Mouse (Mus musculus): ENCODE measurements around the gene Ampd2.

Ampd2 gene

DNA sequence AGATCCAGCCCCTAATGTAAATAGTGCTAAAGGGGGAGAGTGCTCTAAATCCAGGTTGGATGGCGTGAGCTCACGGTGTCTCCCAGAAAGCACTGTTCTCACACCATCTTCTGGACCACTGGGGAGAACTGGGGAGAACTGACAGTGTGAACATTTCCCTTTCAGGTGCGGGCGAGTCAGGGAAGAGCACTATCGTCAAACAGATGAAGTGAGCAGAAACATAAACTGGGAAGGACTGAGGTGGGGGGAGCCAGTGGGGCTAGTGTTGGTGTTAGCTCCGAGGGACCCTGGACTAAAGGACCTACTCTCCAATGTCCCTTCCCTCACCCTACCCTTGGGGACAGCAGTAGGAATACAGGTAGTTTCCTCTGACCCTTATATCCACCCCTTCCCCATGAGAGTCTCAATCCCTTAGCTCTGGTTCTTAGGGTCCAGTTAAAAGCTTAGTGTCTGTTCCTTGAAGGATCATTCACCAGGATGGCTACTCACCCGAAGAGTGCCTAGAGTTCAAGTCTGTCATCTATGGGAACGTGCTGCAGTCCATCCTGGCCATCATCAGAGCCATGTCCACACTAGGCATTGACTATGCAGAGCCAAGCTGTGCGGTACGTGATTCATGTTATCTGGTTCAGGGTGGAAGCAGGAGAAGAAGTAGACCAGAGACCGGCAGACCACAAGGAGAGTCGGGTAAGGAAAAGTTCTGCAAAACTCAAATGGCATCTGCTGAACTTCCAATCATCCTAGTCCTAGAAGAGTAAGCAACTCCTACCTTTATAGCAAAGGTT, 8.7 kb upstream of the Ampd2 start:
- no peak for DNase-seq

DNA sequence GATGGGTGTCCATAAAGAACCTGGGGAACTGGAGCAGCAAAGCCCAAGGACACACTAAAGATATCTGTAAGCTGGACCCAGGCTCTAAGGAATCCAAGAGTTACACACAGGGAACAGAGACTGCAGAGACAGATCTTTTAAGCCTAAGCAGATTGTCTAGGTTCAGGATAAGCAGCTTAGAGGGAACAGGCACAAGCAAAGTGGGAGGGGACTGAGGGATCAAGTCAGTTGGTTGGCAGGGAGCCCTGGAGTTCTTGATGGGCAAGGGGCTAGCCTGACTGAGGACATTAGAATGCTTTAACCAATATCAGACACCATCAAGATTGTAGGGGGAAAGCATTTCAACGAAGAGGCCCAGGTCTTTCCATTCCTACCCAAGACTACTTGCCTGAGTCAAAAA, 7.7 kb upstream of the Ampd2 start:
- DNase-seq: no peak

DNA sequence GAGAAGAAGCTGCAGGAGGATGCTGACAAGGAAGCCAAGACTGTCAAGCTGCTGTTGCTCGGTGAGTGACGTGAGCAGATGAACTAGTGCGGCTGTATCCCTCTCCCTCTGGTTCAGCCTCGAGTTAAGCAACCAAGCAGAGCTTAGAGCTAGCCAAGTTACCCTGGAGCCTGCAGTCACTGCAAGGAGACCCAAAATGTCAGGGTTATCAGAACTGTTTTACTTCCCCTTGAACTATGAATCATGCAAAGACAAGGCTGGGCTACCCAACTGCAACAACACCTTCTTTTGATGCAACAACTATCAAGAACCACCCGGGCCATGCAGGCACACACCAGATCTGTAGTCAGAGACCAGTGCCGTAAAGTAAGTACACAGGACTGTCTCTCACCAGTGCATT, 6.9 kb upstream of the Ampd2 start:
- no peak for DNase-seq

DNA sequence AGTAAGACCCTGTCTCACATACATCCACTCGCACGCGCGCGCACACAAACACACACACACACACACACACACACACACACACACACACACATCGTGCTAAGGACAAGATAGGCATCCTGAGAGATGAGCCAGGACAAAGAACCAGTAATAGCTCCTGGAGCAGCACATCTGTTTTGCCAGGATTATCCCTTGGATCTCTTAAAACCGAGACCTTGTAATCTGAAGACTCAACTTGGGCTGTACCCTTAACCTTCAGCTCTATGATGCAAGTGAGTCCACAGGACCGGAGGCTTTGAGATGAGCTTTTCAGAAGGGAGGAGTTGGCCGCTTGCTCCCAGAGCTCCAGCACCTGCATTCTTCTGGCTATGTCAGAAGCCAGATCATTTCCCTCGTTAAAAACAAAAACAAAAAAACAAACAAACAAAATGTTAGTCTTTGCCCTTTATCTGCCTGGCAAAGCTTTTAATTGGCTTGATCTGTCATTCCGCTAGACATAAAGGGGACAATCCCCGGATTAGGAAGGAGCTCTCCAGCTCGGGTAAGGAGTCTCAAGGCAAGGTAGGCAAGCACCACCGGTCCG, 6.2 kb upstream of the Ampd2 start, which contains the start of gene Gnat2:
Gene Gnat2, plus strand, starts transcription at position 254 of the 580 bp plus-strand sequence.
- no peak for DNase-seq

DNA sequence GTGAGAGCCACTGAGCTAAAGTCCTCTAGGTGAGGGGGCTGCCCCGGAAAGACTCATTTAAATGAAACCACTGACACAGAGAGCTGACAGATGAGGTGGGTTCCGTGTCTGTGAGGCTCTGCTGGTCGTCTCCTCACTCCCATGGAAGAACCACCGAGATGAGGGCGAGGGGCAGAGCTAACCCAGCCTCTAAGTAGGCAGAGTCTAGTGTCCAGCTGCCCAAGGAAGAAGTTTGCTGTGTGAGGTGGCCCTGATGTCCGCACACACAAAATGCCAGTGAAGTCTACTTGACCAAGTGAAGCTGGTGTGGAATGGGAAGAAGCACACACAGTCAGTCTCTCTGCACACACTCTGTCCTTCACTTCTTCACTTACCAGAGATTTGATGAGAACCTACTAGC, 5.6 kb upstream of the Ampd2 start:
- no peak for DNase-seq

DNA sequence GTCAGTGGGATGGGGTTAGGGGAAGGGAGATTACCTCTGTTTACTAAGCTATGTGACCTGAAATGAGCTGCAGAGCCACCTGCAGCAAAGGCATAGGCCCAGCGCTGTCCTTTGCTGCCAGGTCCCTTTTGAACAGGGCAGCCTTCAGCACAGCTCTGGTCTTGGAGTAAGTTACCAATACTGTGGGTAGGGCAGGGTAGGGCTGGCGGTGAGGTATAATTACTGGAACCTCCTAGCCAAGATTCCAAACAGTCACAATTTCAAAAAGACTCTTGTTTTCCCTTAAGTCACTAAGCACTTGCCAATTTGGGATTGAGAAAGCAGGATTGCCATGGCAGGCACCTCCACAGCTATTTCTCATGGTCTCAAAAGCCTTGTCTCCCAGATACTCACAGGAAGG, 4.1 kb upstream of the Ampd2 start:
- no peak for DNase-seq

DNA sequence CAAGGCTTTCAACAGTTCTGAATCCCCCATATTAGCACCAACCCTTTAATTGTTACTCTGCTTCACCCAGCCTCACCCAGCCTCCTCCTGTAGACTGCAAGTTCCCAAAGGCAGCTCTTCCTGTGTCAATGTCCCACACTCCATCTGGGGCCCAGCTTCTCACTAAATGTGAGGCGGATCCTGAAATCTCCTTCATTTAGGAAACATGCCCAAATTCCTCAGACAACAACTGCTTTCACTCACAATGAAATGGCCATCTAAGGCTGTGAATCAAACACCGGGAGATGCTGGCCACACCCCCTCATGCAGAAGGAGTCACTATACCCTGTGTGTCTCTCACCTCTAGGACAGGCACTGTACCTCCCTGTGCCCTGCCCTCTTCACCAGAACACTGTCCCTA, 3.5 kb upstream of the Ampd2 start:
- no peak for DNase-seq

DNA sequence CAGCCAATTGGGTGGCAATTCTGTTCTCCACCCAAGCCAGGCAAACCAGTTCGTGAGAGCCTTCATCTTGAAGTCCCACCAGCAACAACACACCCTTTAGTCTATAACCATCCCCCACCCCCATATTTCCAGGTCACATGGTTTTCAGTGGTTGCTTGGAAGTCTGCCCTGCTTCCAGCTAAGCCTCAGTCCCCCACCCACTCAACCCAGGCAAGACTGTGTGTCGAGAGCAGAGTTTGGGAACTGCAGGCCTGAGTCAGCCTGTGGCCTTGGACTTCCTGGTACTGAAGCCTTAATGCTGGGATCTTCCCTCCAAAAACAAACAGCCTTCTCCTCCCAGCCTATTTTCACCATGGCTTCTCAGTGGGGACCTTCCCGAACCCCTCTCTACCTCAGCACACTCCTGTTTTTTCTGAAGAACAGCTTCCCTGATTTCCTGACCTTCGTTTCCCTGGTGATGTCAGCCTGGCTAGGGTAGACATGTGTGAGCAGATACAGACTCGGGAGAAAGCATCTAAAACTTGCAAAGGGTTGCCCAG, 2.5 kb upstream of the Ampd2 start:
- DNase-seq: no peak

DNA sequence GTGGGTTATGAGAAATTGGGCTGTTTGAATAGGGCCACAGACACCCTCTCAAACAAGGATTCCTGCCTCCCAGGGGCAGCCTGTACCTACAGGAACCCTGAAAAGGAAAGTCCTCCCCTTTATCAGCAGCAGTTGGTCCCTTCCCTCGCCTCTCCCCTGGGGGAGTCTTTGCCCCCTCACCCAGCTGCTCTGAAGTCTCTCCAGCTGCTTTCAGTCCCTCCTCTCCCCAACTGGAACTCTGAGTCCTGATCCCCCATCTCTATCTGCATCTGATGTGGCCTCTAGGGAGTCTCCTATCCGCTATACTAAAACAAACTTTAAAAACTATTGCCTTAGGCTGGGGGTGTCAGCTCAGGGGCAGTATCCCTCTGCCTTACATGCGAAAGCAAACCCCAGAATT, 878 bp upstream of the Ampd2 start:
- DNase-seq: no peak

DNA sequence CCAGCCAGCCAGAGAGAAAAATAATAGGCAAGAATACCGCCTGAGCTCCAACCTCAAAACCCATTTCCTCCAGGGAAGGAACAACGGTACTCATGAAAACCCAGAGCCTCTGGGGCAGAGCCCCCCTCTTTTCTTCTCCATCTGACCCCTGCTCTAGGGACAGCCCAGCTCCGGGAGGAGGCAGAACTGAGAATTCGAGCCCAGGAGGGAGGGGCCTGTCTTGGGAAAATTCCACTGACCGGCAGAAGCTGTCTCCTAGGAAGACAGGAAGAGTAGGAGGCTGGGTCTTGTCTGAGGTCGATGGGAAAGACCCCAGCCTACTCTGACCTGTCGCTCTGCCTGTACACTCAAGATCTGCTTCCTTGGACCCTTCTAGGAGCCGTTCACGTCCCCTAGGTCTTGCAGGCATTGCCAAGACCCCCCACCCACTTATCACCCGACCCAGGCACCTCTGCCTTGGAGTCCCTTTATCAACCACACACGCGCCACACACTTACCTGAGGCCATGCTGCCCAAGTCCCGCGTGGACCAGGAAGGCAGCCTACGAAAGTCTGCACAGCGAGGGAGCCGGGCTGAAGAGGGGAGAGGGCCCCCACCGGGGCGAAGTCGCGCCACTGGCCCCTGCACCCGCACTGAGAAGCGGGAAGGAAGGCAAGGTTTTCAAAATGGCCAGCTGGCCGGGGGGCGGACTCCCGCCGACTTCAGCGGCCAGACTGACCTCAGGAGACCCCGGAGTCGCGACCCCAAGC, 556 bp downstream of the Ampd2 start:
- peak; percentile 74 for DNase-seq

DNA sequence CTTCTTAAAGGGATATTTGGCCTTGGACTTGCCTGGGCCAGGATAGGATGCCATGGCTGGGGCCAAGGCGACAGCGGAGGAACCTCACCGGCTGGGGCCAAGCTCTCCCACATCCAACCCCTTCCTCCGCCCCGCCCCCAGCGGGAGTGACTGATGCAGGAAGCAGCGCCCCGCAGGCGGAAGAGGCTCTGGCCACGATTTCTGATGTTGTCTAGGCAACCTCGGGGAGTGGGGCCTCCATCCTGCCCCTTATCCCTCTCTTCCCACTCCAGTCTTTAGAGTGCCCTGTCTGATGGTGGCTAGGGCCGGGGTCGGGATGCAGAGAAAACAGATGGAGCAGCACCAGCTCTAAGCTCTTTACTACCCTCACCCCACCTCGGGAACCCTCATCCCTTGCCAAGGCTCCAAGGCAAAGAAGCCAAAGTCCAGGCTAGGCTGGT, 1.1 kb downstream of the Ampd2 start:
- peak; percentile 93 for DNase-seq

DNA sequence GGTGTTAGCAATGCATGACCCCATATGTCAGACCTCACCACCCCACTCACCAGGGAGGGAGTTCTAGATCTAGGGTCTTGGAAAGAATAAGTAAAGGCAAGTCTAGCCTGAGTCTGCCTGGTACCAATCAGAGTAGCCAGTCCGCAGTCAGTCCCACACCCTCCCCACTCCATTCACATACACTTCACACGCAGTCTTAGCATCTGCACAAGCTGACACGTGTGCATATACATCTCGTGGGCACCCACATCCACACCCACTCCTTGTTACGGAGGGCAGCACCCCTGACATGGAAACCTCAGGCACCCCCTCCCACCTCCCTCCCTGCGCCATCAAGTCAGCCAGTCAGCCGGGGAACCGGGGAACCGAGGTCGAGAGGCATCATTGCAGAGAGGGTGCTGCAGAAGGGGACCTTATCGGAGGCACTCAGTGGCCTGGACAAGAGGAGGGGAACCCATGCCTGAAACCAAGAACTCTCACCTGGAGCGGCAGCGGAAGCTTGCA, 1.6 kb downstream of the Ampd2 start:
- no peak for DNase-seq

DNA sequence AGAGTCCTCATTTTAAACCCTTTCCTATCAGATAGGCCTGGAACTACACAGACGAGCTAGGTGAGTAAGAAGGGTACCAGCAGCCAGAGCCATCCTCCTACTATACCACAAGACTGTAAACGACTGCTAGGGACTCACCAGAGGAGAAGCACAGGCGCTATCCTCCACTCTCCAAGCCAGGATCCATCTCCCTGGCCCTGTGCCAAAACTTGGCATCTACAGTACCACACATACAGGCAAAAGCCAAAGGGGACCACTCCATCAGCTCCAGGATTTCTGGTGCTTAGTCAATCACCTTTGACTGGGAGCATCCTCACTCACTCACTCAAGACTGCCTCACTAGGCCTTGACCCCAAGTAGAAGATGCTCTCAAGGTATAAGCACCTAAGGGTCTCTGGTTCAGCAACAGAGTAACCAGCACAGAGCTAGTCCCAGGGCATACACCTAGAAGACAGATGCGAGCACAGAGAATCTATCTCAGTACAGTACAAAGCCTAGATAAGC, 2.5 kb downstream of the Ampd2 start:
- peak; percentile 50 for DNase-seq

DNA sequence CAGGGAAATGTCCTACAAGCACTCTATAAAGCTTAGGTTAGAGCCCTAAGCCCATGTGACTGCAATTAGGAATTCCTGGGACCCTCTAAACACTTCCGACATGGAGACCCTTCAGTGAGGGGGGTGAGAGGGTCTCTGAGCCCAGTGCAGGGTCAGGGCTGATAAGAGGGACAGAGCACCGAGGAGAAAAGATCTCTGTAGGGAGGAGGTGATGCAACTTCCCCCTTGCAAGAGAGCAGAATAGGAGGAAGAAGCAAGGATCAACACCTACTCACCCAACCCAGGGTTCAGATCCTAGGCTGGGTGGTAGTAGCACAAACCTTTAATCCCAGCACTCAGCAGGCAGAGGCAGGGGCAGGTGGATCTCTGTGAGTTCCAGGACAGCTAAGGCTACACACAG, 3.3 kb downstream of the Ampd2 start:
- no peak for DNase-seq

DNA sequence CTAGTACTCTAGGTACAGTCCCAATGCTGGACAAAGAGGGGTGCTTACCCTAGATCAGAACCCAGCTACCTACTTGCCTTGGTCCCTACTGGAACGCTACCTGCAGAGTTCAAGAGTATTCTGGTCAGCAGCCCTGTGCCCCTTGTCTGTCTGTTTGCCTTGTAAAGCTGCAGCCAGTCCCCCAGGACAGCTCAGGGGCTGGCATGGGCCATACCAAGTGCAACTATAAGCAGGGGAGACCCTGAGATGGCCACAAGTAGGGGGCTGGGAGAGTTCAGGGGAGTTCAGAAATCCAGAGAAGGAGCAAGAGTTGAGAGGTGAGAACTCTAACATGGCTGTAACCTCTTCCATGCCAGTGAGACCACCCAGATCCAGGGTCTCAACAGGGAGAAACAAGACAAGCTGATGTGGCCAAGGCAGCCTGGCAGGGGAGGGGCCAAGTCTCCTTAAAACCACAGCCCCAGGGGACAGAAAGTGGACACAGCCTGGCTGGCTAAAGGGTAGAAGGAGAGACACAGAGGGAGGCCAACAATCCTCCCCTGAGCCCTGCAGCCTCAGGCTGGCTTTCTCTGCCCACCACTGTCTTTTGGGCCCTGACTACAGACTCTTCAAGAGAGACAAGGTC, 4.1 kb downstream of the Ampd2 start:
- DNase-seq: no peak

DNA sequence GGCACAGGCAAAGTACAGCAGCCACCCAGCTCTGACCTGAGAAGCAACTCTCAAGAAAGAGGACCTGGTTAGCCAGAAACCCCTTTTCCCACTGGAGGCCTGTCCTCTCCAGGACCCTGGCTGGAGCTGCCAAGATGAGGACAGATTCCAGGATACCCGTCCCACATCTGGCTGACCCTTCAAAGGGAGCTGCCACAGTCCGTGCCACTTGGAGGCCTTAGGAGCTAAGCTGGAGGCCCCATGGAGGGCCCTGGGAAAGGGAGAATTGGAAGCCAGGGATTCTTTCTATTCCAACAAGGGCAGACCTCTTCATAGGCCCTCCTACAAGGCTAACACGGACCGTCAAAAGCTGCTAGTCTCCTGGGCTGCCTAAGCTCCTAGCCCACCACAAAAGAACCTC, 4.8 kb downstream of the Ampd2 start:
- DNase-seq: no peak

DNA sequence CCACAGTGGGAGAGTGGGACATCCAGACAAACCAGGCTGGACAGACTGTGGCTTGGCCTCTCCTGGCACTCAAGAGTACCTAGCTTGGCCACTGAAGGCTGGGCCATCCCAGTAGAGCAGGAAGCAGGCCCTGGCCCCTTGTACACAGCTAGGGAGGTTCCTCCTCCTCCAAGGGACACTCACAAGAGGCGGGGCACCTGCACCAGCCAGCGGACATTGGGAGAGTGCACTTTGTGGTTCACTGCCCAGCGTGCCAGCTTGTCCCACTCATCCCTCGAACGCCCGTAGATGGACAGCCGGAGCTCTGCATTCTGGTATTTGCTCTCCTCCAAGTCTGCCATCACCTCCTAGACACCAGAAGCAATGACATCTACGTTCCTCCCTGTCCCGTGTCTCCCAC, 9.6 kb downstream of the Ampd2 start:
- no peak for DNase-seq

DNA sequence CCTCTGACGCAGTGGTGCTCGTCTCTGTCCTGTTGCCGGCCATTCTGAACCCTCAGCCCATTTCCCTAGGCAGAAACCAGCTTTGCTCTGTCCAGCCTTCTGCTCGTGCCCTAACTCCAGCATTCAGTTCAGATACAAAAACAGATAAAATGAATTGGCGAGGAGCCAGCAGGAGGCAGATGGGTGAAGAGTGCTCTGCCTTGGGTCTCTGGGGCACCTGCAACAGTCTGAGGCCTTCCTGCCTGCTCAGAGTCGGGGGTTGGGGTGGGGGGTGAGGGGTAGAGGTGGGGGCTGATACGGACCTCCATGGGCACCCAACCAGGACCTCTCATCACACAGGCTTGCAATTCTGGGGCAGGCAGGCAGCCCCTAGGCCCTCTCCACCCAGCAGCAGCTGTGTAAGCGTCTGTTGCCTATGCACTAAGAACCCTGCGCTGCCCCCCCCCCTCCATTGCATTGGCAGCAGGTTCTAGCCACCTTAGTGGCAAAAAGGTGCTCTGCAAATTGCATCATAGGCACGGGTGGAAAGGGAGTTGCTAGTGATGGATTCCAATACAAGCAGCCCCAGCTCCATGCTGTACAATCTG, 13.4 kb downstream of the Ampd2 start:
- no peak for DNase-seq

DNA sequence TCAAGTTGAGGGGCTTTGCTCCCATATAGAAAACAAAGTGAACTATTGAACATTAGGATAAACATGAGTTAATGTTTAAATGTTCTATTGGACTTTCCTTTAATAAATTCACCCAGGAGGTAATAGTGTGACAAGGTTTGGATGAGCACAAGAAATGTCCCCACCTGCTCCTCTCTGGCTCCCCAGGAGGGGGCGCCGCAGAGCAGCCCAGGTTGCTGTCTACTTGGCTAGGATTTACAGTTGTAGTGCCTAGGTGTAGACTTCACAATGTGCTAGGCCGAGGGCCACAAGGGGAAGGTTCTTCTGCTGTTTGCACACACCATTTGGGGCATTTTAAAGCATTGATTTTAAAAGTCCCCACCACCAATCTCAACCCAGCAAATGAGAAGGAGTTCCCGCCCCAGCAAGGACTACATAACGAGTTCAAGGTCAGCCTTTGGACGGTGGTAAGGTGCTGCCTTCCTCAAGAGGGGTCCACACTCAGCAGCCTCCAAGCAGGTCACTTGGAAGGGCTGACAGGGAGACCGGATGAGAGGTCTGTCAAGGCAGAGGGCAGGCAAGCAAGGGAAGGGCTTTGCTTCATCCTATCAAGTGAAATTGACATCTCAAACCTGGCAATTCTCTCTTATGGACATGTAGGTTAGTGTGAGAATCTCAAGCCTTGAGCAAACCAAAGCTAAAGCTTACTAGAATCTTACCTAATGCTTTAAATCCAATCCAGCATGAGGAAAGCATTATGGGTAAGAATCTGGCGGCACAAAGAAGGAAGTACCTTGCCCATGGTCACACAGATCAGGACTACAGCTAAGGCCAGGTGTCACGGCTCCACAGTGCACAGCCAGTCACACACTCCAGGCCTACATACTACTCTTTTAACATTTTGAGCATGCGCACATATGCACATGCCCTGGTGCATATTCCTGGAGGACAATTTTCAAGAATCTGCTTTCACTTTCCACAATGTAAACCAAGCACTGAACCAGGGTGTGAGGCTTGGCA, 15.9 kb downstream of the Ampd2 start:
- peak; percentile 68 for DNase-seq

DNA sequence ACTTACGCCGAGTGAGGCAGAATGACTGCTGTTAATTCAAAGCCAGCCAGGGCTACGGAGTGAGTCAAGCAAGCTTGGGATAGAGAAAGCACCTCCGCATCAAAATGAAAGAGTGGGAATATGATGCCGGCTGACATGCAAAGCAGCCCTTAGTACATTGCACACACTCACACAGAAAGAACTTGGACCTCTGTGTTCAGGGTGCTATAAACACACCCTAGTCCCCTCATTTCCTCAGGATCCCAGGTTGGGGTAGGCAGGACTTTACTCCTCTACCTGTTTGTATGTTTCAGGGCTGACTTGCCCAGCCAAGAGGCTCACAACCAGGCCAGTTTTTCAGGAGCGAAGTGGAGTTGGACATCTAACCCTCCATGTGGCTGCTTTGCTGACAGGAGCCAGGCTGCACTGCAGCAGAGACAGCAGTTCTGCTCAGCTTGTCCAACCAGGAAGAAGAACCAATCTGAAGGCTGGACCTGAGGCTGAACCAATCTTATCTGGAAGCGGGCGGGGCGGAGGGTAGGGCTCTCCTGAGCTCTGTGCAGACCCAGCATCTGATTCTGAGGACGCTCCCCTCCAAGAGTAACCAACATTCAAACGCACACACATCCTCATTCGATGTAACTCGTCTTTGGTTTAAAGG, 17.1 kb downstream of the Ampd2 start:
- no peak for DNase-seq

DNA sequence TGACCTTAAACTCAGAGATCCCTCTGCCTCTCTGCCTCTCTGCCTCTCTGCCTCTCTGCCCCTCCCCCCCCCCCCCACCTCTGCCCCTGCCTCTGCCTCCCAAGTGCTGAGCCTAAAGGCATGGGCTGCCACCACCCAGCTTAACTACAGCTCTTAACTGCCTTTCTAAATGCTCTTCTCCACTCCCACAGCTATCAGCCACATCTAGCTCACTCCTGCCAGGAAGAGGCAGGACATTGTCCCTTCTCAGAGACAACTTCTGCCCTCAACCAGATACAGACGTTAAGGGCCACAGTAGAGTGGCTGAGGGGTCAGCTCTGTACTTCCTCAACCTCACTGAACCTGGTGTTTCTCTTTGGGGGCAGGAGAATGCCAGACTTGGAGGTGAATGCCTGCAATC, 17.6 kb downstream of the Ampd2 start:
- no peak for DNase-seq

Data from cerebellum, adult 8-10 months (tissue).